ENCODE assay signal across 8 mouse cellular contexts in genomic region chr4:156197131-156197828, GRCm38 (mm10). TPM values are rescaled to one million over a fixed set of nuclear protein-coding genes. Genes with fewer than 3 reads are reported as not detected.
DNase-seq lines count a peak whose midpoint lies in the region; ATAC-seq and TF ChIP-seq lines count a peak whose summit lies in the region.

Gene Agrn (minus strand): TSS chr4:156197488.

- H3K9me3 ChIP-seq in ES-E14 (ENCODE audit: control insufficient read depth, insufficient read depth, low read depth, low read length), result no peaks in the 10 kb centered on the region
- H3K9me3 ChIP-seq in forebrain, postnatal 0 days (ENCODE audit: low read length), result no peaks in the 10 kb centered on the region
- no peaks in the 10 kb centered on the region for H3K9me3 ChIP-seq in hindbrain, embryonic 12.5 days (replicated peaks)

- peaks cover 13% of the 10 kb centered on the region for H3K36me3 ChIP-seq in ES-E14 (ENCODE audit: control insufficient read depth, insufficient read depth, low read length, poor library complexity, severe bottlenecking)
- 0 out of 2 replicates have a peak, but pooled peaks cover 3% of the 10 kb centered on the region for H3K36me3 ChIP-seq in forebrain, postnatal 0 days (ENCODE audit: insufficient read depth)
- peaks cover 20% of the 10 kb centered on the region for H3K36me3 ChIP-seq in hindbrain, embryonic 12.5 days

- in situ Hi-C loops in ES-E14 (cut with MboI; ENCODE audit: low sequenced_read_pairs in 2 of 2, unreplicated experiment in 2 of 2), result no loop called here

- H3K4me3 ChIP-seq in ES-E14 (ENCODE audit: insufficient read depth in 1 of 2, low read depth in 1 of 2, low read length in 2 of 2, poor library complexity in 1 of 2, severe bottlenecking in 1 of 2), result peak within 1 kb of the TSS; percentile 83 to 99
- peak within 1 kb of the TSS; percentile 78 for H3K4me3 ChIP-seq in forebrain, postnatal 0 days (ENCODE audit: low read depth, low read length)
- peak within 1 kb of the TSS; percentile 94 for H3K4me3 ChIP-seq in hindbrain, embryonic 12.5 days

- DNase-seq in ES-E14 (ENCODE audit: low read depth, low spot score), result no peak
- peak; percentile 31 for DNase-seq in c-Kit-positive CD71-positive TER-119-positive erythroid progenitor cells, embryonic 14.5 days (ENCODE audit: low spot score)
- DNase-seq in forebrain, postnatal 0 days, result no peak
- DNase-seq in layer of hippocampus, postnatal 14 days (ENCODE audit: low spot score in 2 of 2), result peak; percentile 43 to 48
- DNase-seq in lung, postnatal 25 days (ENCODE audit: low spot score), result peak; percentile 65
- DNase-seq in right cerebral cortex, adult 18-20 months, result peak; percentile 45
- DNase-seq in urinary bladder, postnatal 25 days (ENCODE audit: low spot score), result peak; percentile 70

- no peaks in the 10 kb centered on the region for H3K27me3 ChIP-seq in forebrain, postnatal 0 days (ENCODE audit: insufficient read depth, low read length)
- H3K27me3 ChIP-seq in hindbrain, embryonic 12.5 days, result no peaks in the 10 kb centered on the region

- peak within 1 kb of the TSS; percentile 91 for H3K4me2 ChIP-seq in forebrain, postnatal 0 days (ENCODE audit: low read depth)
- H3K4me2 ChIP-seq in hindbrain, embryonic 12.5 days (replicated peaks), result peak within 1 kb of the TSS; percentile 89

- under 1% methylated on average over 47 of the region's 88 CpGs for WGBS in forebrain, postnatal 0 days
- 1% methylated on average over 52 of the region's 88 CpGs for WGBS in hindbrain, embryonic 12.5 days

- H3K27ac ChIP-seq in ES-E14 (ENCODE audit: insufficient read depth, low read depth, low read length, poor library complexity, severe bottlenecking), result peak within 1 kb of the TSS; percentile 67
- peak within 1 kb of the TSS; percentile 80 for H3K27ac ChIP-seq in forebrain, postnatal 0 days (ENCODE audit: low read depth, low read length)
- H3K27ac ChIP-seq in hindbrain, embryonic 12.5 days, result peak within 1 kb of the TSS; percentile 96

- ATAC-seq in forebrain, postnatal 0 days, result peak; percentile 81
- ATAC-seq in hindbrain, embryonic 12.5 days (ENCODE audit: low FRiP score), result peak; percentile 81

- H3K9ac ChIP-seq in ES-E14 (ENCODE audit: insufficient read depth, low read depth, low read length, poor library complexity, severe bottlenecking), result peak within 1 kb of the TSS; percentile 91
- H3K9ac ChIP-seq in forebrain, postnatal 0 days, result peak within 1 kb of the TSS; percentile 69
- peak within 1 kb of the TSS; percentile 97 for H3K9ac ChIP-seq in hindbrain, embryonic 12.5 days

- H3K4me1 ChIP-seq in ES-E14 (ENCODE audit: control insufficient read depth in 2 of 2, insufficient read depth in 2 of 2, low read length in 2 of 2, poor library complexity in 1 of 2), result peaks cover 2 to 33% of the 10 kb centered on the region in 2 experiments; a peak in 3 of 4 replicates
- peaks cover 11% of the 10 kb centered on the region for H3K4me1 ChIP-seq in forebrain, postnatal 0 days (ENCODE audit: insufficient read depth)
- H3K4me1 ChIP-seq in hindbrain, embryonic 12.5 days, result peaks cover 43% of the 10 kb centered on the region

- TF ChIP-seq CTCF in forebrain, postnatal 0 days (IDR thresholded peaks at IDR 0.05; ENCODE audit: low read depth), result no peak

TF ChIP-seq in ES-E14, 5 proteins besides CTCF, POLR2A, EP300 and RAD21:
- TF ChIP-seq CHD2 (IDR thresholded peaks at IDR 0.05; ENCODE audit: low read depth, low read length) (no peak), MAFK (IDR thresholded peaks at IDR 0.05; ENCODE audit: insufficient read depth, low read depth, low read length) (no peak), HCFC1 (IDR thresholded peaks at IDR 0.05; ENCODE audit: borderline replicate concordance, insufficient read depth, low read length) (peak; percentile 8; the same call in 1 of the 2 replicates), ZC3H11A (IDR thresholded peaks at IDR 0.05; ENCODE audit: borderline replicate concordance, low read depth, low read length) (no peak)

RNA-seq across cellular contexts. Expression of gene Agrn, which starts in this region (rescaled TPM):
- total RNA-seq in ES-E14 (2012; rRNA removed), result 214 and 296 TPM in 2 replicates
- 218 and 261 TPM in 2 replicates for total RNA-seq in forebrain, postnatal 0 days (2014; rRNA removed)
- polyA plus RNA-seq in forebrain, postnatal 0 days (2015; fragmentation: Nextera tagmentation; extraction: Ambion mirVana), result 48.2 and 61.3 TPM in 2 replicates
- polyA plus RNA-seq in hindbrain, embryonic 12.5 days (2016; fragmentation: Nextera tagmentation; extraction: Ambion mirVana), result 161 and 178 TPM in 2 replicates
- 100 to 1,000 TPM; 209 to 213 TPM for total RNA-seq in layer of hippocampus, postnatal 14 days (2021)

Comparison
In these comparisons a context has a peak if more than half of its experiments do, and no peak if none do; other contexts are left out.
1. DNase-seq: peak in c-Kit-positive CD71-positive TER-119-positive erythroid progenitor cells, embryonic 14.5 days (single experiment), layer of hippocampus, postnatal 14 days (2 of 2), lung, postnatal 25 days (single experiment), right cerebral cortex, adult 18-20 months (single experiment) and urinary bladder, postnatal 25 days (single experiment); none in ES-E14 (single experiment) and forebrain, postnatal 0 days (single experiment).
2. Peak in every context shown above with its lines, with median percentiles within 50 percentile points of each other: H3K27ac ChIP-seq, H3K4me3 ChIP-seq and H3K9ac ChIP-seq.